Mouse (Mus musculus) yolk sac, embryonic 10.5 days (tissue): ENCODE results near the gene Zfp993.
"Not testable (repeated sequence)": the region's sequence is repeated elsewhere in the genome, so short reads cannot be mapped to it uniquely, and the experiment has no call there.

ENCODE experiments used
- DNase-seq: peaks from one replicate; pipeline ENCODE4 v3.0.0-alpha.2; 2017; ENCODE audit warnings: low spot score

Gene Zfp993

GRCm38 (mm10) chr4:146610774-146611400 lies at the start of gene Zfp993:
Gene Zfp993, plus strand, starts transcription at chr4:146610961.
- not testable (repeated sequence) for DNase-seq

- not testable (repeated sequence) for DNase-seq
These were observed 30.6 kb upstream of the Zfp993 start for GRCm38 (mm10) chr4:146579905-146580873.

DNA sequence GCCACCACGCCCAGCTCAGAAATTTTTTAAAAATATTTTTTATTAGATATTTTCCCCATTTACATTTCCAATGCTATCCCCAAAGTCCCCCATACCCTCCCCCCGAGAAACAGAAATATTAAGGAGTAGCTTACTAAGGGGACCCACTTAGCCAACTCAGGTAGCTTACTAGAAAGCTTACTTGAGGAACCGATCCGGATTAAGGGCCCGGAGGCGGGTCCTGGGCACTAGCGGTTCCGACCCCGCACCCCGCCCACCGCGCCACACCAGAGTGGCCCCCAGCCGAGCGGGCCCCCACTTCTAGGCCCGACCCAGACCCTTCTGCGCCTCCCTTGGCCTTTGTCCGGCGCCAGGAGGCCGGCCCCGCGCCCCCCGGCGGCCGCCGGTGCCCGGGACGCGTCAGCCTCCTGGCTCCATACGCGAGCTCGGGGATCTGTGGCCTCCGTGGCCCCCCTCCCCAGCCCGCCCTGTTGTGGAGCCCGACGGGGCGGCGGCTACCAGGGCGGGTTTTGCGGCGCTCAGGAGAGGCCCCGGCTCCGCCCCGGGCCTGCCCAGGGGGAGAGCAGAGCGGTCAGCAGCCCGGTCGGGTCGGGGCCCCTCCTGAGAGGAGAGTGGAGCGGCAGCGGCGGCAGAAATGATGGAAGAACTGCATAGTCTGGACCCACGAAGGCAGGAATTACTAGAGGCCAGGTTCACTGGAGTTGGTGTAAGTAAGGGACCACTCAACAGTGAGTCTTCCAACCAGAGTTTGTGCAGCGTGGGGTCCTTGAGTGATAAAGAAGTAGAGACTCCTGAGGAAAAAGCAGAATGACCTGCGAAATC lies 7.0 kb upstream of the Zfp993 start:
- DNase-seq, result not testable (repeated sequence)

DNA sequence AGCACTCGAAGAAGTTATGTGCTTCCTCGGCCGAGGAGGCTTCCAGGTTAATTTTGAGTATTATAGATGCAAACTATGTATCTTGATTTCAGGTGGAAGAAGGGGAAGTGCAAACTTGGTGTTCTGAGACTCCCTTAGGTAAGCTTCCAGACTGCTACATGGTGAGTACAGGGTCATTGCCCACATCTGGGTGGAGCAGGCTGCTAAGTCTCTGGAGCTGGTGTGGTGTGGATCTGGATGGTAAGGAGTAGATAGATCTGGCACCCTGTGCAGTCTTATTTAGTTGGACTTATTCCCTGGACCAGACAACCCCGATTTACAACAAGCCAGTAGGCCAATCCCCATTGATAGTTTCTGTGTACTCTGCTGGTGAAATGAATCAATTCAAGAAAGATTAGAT lies 33.6 kb downstream of the Zfp993 start:
- not testable (repeated sequence) for DNase-seq

GRCm38 (mm10) chr4:146649641-146650040 lies 38.9 kb downstream of the Zfp993 start:
- DNase-seq, result not testable (repeated sequence)

GRCm38 (mm10) chr4:146650115-146650514 lies 39.4 kb downstream of the Zfp993 start:
- not testable (repeated sequence) for DNase-seq

DNA sequence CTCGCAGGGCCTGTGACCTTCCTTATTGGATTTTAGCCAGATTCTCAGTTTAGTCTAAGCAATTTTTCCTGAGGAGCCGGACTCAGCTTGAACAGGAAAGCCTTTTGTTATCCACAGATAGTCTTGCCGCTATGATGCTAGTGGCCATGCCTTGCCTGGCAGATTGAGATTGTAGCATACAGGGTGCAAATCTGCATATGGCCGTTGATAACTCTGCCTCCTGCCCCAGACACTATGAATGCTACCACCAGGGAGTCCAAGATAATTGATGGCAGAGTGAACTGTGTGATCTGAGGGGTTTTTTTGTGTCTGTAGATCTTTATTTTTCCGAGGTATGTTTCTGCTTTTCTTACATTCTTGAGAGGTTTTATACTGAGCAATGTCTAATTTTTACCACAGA lies 39.9 kb downstream of the Zfp993 start:
- not testable (repeated sequence) for DNase-seq
